Mouse (Mus musculus) thymus, postnatal 25 days (tissue): Measurements from ENCODE around the gene Babam2.
"Not testable (repeated sequence)": the region's sequence is repeated elsewhere in the genome, so short reads cannot be mapped to it uniquely, and the experiment has no call there.

Experiments
- DNase-seq: peaks from one replicate; pipeline ENCODE4 v3.0.0; 2022

The Babam2 gene

DNA sequence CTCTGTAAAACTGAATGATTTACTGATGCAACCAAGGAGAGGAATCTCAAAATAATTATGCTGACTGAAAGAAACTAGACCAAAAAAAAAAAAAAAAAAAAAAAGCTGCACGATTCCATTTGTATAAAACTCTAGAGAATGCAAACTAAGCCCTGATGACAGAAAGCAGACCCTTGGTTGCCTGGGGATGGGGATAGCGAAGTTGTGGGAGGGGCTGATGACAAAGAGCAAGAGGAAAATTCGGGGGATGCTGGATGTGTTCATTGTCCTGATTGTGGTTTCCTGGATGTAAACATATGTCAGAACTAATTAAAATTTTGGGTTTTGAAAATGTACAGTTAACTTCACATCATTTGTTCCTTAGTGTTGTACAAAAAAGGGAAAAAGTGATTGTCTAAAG, 257.7 kb downstream of the Babam2 start:
- DNase-seq, result no peak

DNA sequence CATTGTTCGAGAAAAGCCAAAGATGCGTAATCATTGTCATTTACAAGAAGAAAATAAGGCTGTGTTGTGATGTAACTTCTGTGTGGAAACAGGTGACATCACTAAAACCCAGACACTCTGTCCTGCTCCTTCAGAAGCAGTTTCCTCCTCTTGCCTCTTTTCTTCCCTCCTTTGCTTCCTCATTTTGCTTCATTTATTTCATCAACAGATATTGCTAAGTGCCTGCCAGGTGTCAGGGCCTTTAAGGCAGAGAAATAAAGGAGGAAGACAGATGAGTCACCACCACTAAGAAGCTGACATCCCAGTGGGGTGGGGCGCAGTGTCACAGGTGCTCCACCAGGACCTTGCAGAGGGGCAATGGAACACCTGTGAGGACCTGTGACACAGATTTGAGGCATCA, 258.9 kb downstream of the Babam2 start:
- no peak for DNase-seq

DNA sequence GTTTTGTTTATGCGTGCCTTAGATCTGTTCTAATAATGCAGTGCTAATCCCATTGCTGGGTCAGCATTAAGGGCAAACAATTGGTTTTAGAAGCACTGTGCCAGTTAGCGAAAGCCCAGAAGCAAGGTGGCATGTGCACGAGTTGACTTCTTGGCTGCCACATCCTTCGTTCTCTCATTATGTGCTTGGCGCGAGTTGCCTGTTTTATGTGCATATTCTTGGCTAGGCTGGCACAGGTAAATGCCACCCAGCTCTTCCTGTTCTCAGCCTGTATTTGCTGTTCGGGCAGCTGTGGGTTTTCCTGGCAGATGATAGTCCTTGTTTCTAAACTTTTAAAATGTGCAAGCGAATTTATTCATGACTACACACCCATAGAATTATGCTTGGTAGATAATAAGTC, 262.4 kb downstream of the Babam2 start:
- DNase-seq, result no peak

DNA sequence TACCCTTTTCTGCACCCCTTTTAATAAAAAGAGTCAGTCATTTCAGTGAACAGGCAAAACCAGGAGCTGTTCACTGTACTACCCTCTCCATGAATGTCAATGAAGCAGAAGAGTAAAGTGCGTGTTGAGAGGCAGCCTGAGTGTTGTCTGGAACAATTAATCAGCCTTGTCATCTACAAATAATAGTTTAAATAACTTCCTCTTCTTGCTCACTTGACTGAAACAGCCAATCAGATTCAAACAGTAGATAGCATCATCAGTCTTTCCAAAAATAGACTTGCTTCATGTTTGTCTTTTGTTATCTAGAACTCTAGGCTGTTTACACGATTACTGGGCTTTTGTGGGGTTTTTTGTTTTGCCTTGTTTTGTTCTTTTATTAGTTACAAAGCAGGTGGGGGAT, 263.9 kb downstream of the Babam2 start:
- no peak for DNase-seq

DNA sequence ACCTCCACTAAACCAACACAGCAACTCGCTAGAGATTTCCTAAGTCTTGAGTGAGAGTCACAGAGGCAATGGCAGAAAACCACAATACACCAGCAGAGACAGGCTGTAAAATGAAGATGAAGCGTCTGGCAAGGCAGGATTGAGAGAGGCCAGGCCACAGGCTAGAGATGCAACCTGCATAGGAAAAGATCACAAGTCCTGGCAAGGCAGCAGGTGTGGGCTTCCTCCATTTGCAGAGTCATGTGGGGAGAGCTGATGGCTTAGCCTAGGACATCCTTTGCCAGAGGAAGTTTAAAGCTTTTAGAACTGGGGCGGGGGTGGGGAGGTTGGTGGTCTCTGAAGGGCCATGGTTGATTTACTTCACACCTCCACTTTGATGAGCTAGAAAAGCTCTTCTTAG, 264.9 kb downstream of the Babam2 start:
- DNase-seq, result peak; percentile 51

DNA sequence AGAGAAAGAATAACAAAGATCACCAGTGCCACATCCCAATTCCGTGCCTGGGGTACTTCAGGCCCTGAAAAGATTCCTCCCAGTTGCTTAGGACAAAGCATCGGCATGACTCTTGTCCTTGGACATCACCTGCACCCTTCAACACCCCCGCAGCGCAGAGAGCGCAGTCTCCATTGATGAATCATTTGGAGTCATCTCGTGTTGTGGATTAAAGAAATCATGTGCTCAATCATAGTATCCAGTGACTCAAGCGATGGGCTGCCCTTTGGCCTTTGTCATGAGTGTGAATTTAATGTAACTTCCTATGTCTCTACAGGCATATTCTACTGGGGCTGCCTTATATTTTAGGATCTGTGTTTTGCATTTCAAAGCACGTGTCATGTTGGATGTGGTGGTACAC, 265.9 kb downstream of the Babam2 start:
- DNase-seq, result no peak

DNA sequence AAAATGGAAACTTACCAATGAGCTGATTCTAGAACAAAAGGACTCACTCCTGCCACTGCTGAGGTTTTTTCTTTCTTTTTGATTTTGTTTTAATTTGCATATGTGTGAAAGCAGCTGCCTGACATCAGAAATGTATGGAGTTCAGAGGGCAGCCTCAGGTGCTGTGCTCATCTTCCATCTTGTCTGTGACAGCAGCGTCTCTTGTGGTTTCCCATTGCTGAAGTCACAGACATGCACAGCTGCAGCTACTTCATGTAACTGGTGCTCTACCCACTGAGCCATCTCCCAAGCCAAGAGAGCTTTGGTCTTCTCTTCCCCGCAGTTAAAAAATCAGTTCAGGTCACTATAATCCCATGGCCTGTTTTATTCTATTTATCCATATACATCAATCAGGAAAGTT, 266.4 kb downstream of the Babam2 start:
- peak; percentile 74 for DNase-seq

DNA sequence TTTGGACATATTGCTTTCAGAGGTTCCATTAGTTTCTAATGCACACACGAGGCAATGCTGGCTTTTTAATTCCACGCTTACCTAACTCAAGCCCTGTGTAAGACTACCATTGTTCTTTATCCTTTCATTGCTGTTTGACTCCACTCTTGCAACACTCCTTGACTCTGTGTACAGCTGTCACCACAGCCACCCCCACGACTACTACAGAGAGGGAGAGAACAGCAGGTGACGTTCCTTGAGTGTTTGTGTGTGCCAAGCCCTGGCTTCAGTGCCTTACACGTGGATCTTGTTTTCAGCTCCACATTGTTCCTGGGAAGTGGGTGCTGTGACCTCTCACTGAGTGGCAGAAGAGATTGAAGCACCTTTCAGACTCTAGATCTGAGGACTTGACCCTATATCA, 269.3 kb downstream of the Babam2 start:
- DNase-seq, result peak; percentile 40

DNA sequence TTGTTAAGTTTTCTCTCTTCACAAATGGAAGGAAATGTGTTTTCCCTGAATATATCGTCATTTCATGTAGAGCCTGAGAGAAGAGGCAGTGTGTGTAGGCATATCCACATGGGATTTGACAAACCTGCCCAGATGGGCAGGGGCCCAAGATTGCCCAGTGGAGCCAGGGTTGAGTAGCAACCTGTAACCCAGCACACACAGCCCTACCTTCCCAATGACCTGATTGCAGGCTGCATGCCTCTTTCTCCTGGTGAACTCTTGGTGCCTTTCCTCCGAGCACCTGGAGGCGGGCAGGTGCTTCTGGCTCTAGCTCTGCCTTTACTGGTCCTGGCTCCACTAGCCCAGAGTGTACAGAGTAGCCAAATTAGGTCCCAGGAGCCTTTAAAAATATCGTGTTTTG, 270.0 kb downstream of the Babam2 start:
- DNase-seq, result no peak

DNA sequence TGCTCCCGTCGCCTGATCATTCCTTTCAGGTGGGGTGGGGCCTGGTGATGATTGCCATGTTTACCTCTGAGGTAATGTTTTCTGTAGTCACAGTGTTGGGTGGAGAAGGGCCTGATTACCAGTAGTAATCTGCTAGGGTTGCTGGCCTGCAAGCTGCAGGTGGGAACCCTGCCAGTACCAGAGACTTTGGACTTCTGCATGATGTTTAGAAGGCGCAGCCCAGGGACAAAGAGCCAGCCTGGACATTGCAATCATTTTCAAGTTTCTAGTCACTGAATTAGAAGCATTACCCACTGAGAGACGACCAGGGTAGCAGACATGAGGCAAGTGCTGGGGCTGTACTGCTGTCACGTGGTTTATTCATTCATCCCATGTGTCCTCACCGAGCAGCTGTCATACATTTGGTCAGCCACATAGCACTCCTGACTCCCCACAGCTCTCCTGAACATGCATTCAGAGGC, 270.6 kb downstream of the Babam2 start:
- DNase-seq, result no peak

DNA sequence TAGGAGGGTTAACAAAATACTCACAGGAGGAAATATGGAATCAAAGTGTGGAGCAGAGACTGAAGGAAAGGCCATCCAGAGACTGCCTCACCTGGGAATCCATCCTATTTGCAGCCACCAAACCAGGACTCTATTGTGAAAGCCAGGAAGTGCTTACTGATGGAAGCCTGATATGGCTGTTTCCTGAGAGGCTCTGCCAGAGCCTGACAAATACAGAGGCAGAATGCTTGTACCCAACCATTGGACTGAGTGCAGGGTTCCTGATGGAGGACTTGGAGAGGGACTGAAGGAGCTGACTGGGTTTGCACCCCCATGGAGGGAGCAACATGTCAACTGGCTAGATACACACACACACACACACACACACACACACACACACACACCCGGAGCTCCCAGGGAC, 274.9 kb downstream of the Babam2 start:
- not testable (repeated sequence) for DNase-seq

DNA sequence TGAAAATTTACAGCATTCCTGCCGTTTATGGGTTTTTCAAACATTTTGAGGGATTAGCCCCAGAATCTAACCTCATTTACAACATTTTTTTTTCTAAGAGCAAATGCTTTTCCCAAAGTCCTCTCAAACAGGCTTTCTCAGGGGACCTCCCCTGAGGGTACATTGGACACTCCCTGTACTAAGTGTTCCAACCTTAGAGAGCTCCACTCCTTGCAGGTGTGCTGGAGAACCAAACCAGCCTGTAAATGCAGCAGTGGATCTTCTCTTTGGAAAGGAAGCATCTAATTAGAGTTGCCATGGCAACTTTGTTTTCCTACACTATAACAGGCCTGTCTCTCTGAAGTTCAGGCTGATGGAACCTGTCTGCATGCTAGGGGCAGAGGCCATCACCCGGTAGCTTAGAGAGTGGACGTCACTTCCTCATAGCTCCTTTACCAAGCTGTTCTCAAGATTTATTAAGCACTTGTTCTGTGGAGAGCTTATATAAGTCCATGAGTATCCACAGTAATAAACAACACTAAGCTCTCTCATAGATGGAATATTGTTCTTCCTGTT, 277.2 kb downstream of the Babam2 start:
- DNase-seq, result no peak

DNA sequence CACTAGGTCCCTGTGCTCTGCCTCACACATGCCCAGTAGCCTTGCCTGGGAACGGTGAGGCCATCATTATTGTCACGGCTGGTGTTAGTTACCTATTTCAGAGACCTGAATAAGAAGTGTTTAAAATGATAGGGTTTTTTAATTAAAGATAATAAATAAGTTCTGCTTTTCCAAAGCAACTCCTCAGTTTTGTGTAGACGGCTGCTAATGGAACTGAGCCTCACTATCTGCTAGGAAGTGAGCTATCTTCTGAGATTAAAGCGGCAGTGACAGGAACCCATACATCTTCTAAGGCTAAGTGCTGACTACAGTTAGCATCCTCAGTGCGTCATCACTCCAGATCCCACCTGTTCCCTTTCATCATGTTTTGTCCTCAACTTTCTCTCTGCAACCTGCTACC, 284.6 kb downstream of the Babam2 start:
- no peak for DNase-seq

DNA sequence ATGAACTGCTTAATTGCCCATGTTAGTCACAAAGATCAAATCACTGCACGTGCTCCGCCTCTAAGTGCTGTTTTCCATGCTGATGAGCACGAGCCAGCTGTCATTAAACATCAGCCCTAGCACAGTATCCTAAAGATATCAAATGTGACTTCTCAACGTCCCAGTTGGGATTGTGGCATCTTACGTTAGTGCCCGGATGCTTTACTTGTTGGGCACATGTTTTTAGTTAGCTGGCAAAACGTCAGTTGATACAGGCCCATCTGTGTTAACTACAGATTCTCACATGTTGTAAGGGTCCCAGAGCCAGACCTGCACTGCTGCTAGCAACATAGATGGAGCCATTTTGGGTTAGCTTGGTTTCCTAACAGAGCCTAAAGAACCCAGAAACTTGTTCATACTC, 285.7 kb downstream of the Babam2 start:
- DNase-seq, result no peak

DNA sequence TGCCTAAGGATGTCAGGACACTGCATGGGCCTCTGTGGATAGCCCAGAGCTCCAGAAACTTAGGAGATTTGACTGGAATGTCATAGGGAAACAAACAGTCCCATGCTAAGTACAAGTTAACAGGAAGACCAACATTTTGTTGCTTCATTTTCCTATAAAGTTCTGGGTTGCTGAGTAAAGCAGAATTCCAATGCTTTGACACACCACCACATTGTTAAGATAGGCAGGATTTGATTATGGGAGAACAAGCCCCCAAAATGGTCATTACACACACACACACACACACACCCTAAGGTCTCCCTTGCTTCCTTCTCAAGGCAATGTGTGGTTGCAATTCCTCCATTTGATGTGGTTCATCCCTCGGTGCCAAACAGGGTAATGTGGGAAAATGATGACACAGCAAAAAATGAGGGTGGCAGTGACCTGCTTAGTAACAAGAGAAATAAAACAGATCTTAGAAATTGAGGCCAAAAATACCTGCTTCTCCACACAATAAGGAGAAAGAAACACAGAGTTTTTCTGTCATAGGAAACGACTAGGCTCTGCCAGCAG, 286.4 kb downstream of the Babam2 start:
- no peak for DNase-seq

DNA sequence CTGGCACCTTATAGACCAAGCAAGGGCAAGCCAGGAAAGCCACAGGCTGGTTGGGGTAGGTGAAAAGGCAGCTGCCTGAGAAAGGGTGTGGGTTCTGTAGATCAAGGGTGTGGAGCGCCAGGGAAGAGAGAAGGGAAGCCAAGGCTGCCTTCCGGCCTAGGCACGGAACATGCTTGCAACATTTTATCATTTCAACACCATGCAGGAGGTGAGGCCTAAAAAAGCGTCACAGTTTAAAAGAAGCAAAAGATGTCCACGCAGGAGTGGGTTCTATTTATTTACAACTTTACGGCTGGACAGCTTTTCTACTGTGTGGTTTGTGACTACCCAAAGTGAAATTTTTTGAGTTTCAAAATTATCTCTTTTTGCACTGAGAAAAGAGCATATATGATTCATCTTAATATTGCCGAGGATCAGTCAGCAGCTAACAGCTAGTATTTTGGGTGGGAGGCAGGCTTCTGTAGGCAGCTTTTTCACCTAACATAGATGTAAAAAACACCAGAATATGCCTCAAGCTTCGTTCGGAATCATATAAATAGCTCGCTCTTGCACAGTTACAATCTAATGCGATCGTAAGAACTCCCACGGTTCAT, 287.0 kb downstream of the Babam2 start:
- peak; percentile 70 for DNase-seq

DNA sequence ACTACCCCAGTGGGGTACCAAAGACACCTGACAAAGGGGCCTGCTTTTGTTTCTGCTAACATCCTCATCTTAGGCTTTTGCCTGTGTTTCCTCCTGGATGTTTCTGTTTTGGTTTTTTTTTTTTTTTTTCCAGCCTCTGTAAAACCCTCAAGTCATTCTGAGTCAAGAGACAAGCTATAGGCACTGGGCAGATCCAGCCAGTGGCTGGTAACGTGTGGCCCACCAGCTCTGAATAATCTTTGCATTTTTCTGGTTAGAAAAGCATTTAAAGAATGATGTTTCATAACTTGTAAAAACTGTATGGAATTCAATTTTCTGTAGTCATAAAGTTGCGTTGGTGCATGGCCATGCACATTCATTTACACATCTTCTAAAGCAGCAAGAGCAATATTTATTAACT, 287.5 kb downstream of the Babam2 start:
- DNase-seq, result no peak

DNA sequence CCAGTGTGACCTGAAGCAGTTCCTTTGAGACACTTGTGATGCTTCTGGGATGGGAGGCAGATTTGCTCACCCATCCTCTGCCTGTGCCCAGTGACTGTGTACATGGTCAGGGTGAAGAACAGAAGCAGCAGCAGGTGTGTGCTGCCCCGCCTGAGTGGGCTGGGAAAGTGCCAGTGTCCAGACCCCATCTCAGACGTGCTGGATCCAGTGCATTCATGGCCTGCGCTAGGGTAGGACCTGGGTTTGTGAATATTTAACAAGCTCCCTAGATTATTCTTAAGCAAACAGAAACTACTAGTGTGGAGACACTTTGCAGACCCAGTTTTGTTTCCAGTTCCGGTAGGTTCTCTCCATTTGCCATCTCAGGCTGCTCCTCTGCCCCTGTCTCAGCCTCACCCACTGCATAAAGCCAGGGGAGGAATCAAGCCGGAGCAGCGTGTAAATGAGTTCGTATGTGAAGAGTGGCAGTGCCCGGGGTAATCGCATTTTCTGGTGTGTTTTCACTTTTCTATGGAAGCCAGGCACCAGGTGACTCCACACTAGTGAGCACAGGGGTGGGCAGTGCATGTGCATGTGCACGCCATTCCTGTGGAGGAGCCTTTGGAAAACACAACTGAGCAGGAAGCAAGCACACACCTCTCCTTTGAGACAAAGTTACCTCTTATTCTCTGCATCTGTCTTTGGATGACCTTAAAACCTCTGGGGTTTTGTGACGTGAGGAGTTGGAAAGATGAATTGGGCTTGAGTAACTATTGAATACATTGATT, 290.2 kb downstream of the Babam2 start:
- DNase-seq, result no peak

DNA sequence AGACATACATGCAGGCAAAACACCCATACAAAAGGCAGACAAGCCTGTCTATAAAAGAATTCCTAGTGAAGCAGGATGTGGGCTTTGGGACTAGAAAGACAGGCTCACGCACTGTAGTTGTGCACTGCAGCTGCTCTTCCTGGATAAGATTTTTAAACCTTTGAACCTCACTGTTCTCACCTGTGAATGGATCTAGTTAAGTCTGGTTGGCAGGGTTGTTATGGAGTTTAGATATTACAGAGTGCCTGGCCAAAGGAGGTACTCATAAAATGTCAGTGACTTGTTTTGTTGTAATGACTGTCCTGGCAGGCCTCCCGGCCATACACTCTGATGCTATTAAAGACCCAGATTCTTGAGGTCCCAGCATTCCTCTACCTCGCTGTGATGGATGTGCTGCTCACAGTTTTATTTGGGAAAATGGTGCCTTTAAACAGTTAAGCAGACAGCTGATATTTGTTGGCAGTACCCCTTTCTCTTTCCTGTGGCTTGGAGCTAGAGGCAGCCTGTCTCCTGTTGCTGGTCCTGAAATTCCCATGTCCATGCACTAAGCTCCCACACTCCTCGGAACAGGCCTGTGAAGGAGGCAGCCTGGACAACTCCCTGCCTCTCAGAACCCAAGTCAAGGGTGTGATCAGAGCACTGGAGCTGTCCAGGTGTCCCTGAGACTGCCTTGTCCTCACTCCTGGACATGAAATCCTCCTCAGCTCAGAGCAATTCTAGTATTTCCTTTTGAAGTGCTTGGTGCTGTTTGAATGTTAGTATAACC, 299.9 kb downstream of the Babam2 start:
- no peak for DNase-seq

DNA sequence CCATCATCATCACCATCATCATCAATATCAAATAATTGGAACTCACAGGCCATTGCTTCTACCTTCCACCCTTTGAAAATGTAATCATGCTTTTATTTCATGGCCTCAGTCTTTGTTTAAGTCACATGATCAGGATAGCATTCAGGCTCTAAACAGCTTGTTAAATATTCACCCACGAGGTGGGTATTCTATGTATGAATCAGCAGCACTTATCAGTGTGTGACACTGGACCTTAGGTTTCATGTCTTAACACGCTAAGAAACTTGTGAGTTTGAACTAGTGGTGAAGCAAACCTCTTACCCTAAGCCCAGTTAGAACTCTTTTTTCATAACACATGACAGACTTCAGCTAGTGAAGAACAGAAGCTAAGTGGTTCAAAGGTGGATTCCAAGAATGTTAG, 301.3 kb downstream of the Babam2 start:
- DNase-seq, result no peak

DNA sequence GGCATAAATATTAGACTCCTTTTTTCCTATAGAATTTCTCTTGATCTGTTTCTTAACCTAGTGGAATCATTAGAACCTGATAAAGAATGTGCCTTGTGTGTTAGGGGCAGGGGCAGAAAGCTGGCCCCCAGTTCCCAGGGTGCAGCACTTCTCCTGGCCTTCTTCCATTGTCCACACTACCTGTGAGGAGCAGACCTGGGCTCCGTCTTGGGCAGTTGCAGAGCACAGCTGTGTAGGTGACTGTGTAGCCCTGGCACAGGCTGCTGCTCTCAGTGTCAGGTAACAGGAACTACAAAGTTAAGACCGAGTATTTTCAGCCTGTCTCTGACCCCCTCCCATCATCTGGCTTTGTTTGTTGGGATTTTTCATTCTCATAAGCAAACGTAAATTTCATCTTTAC, 302.6 kb downstream of the Babam2 start:
- no peak for DNase-seq

DNA sequence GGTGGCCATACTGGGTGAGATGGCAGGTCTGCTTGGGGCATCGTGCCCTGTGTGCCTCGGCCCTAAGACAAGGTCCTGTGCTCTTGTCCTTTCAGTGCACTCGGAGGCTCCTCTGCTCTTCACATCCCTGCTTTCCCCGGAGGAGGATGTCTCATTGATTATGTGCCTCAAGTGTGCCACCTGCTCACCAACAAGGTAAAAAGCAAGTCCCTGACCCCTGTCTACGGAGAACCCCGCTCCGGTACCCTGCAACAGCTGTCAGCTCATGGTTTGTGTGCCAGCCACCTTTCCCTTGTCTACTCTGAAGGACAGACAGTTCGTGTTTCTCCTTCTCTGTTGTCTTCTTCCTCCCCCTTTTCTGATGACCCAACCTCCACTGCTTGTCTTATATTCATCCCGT, 303.8 kb downstream of the Babam2 start:
- no peak for DNase-seq

DNA sequence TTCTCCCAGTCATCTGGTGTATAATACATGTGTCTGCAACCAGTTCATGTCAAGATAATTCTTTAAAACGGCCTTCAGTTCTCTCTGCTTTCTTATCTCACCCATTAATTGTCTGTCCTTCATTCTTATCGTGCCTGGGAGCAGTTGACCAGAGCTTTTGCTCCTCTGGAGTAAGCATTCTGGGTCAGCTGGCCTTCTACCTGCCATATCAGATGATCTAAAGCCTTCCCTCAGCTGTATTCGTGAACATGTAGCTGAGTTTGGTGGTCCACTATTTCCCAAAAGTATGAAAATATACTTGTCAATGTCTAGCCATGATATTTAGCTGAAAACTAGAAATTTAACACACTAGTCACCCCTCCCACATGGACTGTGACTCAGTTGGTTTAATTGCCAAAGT, 304.3 kb downstream of the Babam2 start:
- no peak for DNase-seq

DNA sequence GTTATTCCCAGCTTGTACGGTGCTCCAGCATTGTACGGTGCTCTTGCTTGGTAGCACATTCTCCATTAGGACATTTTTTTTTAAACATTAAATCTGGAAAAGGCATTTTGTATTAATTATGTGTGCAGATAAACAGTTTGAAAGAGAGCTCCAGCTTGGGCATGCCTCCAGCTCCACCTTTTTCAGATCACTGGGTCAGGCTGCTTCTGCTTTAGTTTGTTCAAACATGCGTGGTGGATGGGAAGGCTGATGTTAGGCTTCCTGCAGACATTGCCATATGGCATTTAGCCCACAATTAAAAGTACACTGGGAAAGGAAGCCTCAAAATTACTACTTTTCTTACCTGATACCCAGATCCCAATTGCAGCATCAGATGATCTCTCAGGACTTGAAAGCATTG, 310.9 kb downstream of the Babam2 start:
- no peak for DNase-seq
